Mouse (Mus musculus) ovary, postnatal 36 days (tissue): ENCODE results near the gene Reps1.

Source experiments
- DNase-seq: peaks from one replicate; pipeline ENCODE4 v3.0.0; 2022; ENCODE audit warnings: low spot score, mixed read lengths

The Reps1 gene

GRCm38 (mm10) chr10:18055696-18056390 lies at the start of gene Reps1:
Reps1 (plus strand) TSS chr10:18055861.
- peak; percentile 52 for DNase-seq

- DNase-seq: no peak
Measured at GRCm38 (mm10) chr10:18006756-18007155, 48.9 kb upstream of the Reps1 start.

GRCm38 (mm10) chr10:18007243-18007642 lies 48.4 kb upstream of the Reps1 start:
- DNase-seq: no peak

- DNase-seq: no peak
Measured at GRCm38 (mm10) chr10:18008118-18008517, 47.5 kb upstream of the Reps1 start.

DNA sequence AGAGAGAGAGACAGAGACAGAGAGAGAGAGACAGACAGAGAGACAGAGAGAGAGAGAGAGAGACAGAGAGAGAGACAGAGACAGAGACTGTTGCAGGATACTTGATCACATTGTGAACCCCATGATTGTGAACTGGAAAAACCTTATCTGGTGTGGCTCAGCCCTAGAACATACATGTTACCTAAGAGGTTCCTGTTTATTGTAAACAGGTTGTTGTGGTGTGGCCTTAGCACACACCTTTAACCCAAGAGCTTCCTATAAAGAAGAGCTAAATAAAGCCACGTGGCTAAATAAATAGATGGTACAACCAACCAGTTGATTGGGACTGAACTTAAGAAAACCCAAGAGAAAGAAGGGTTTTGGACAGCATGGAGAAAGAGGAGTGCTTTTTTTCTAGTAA lies 45.9 kb upstream of the Reps1 start:
- DNase-seq: no peak

DNA sequence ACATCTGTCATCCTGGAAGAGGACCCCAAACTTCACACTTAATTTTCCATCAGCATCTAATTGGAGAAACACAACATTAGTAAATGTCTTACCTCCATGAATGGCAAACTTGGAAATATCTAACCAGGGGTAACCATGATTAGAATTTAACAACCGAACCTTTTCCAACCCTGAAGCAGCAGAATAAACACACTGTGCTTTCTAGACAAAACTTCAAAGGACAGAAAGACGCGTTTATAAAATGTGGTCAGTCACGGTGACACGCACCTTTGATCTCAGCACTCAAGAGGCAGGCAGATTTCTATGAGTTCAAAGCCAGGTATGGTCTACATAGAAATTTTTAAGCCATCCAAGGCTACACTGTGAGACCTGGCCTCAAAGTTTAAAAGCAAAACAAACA lies 43.9 kb upstream of the Reps1 start:
- DNase-seq: no peak

DNA sequence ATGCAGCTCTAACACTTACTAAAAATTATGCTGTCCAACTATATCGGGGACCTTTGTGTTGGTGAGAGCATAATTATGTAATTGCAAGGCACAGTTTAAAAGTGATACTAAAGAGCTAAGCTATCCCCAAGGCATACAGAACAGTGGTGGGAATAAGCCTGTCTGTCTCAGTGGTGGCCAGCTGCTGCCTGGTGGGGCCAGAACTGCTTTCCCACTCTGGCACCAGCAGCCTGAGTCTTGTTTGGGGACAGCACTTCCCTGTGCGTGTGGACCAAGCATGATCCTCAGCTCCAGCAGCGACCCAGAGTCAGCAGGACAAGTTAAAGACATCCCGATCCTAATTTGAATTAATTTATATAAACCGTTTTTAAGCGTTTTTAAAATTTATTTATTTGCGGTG lies 35.2 kb upstream of the Reps1 start:
- no peak for DNase-seq

GRCm38 (mm10) chr10:18020846-18021245 lies 34.8 kb upstream of the Reps1 start:
- DNase-seq: no peak

DNA sequence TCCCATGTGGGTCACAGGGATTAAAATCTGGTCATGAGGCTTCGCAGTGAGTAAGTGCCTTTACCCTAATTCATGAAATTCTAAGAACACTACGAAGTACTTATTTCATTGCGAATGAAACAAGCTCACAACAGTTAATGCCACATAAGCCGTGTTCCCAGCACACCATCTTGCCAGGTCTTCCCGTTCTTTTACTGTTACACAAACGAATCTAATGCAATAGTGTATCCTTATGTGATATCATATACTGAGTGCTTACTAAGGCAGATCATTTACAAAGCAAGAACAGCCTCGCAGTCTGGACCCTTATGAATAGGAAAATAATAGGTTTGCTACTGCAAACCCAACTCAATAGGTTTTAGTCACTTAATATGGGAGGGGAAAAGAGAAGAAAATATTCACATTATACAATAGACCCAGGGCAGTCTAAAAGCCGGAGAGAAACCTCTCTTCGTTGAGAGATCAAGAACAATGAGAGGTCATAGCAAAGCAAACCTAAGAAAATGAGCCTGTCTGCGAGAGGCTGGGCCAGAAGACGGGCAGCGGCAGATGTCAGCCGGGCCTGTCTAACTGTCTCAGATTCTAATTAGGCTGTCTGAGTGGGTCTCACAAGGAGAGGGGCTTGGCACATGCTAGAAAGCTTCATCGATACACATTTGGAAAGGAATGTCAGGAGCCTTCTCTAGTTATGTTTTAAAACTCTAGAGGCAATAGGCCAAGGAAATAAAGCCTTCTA lies 33.9 kb upstream of the Reps1 start:
- no peak for DNase-seq

GRCm38 (mm10) chr10:18022312-18022711 lies 33.3 kb upstream of the Reps1 start:
- peak; percentile 71 for DNase-seq

DNA sequence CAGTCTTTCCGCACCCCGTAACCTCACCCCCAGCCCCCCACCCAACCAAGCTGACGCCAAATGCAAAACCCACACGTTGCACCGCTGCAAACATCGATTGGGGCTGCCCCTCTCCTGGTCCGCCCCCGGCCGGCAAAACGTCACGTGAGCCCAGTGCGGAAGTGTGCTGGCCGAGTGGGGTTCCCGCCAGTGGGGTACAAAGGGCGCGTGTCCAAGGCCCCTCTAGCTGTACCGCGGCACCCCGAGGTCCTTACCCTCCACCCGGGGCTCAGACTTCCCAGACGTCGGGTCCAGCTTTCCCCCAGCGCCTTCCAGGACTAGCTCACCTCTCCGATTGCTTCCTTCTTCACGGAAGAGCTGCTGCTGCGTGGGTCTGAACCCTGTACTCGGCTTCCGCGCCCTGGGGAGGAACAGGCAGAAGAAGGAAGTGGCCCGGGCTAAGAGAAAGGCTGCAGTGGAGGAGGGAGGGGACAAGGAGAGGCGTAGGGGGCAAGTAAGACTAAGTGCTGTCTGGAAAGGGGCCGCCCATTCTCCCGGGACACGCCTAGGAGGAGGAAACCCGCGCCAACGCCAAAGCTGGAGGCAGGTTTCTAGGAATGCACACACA lies 32.8 kb upstream of the Reps1 start, which contains the start of gene Abracl:
Gene Abracl (minus strand): TSS at position 548 of the 607 bp plus-strand sequence.
- peak; percentile 68 for DNase-seq

DNA sequence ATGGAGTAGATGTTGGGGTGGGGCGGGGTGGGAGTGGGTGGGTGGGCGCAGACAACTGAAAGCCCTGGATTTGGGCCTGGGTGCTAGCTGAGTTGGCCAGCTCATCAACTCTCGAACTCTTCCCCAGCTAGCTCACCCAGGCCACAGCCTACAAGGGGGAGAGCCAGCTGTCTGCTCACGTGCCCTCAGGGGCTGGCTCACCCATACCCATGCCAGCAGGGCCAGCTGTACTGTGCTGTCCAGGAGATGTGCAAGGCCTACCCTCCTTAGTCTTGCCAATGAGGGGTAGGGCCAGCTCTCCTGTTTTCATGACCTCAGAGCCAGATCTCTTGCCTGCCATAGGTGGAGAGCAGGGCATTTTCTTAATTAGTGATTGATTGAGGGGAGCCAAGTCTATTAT lies 21.3 kb upstream of the Reps1 start:
- DNase-seq: no peak

- no peak for DNase-seq
Measured at GRCm38 (mm10) chr10:18036849-18037248, 18.8 kb upstream of the Reps1 start.

GRCm38 (mm10) chr10:18046380-18046779 lies 9.3 kb upstream of the Reps1 start:
- DNase-seq: no peak

GRCm38 (mm10) chr10:18047380-18048146 lies 8.1 kb upstream of the Reps1 start:
- DNase-seq: no peak

GRCm38 (mm10) chr10:18055009-18055695 lies 509 bp upstream of the Reps1 start:
- peak; percentile 84 for DNase-seq

DNA sequence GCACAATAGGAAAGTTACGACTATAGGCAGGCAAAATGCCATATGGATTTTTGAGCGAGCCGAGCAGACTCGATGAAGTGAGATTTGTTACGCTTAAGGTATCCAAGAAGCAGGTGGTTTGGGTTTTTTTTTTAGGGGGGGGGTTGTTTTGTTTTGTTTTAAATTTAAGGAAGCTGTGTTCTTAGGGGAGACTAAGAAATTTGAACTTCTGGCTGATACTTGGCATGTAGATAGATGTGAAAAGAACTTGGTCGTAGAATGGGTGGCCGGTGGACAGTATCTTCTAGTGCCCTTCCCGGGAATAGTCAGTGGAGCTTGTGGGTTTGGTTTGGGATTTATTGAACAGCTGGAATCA lies 707 bp downstream of the Reps1 start:
- no peak for DNase-seq

GRCm38 (mm10) chr10:18058681-18059338 lies 3.1 kb downstream of the Reps1 start:
- DNase-seq: no peak

DNA sequence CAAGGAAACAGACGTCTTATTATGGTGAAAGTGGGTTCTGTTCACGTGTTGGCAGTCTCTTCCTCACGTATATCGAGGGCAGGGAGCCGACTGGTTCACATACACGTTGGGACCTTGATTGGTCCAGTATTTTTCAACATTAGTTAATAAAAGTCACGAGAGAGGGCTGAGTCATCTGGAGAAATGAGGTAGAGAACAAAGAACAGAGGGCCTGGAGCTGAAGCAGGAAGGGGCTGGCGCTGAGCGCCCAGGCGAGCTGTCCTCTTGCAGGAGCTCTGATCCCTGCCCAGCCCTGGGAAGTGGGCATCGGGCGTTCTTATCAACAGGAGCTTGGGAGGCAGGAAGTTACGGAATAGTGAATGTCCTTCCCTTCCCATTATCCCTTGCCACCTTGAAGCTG lies 4.1 kb downstream of the Reps1 start:
- DNase-seq: no peak

DNA sequence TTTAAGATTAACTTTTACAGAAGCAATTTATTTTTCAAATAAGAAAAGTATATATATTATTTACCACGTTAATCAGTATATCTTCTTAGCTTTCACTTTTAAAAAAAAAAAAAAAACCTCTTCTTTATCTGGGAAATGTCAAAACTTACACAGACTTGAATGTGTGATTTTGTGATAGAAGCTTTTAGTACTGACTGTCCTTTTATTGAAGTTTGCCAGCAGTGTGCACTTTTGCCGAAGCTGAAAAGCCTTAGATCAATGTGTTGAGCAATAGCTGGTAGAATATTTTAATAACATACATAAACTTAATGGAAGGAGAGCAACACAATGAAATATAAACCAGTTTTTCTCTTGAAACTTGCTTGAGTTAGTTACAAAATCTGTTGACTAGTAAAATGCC lies 5.1 kb downstream of the Reps1 start:
- no peak for DNase-seq

GRCm38 (mm10) chr10:18061533-18061932 lies 5.9 kb downstream of the Reps1 start:
- DNase-seq: no peak
